Mouse (Mus musculus) kidney, adult 8-10 months (tissue): Measurements from ENCODE around the gene Vps37c.

Source experiments
- DNase-seq, 2 experiments: peaks; one replicate each; pipeline ENCODE4 v3.0.0; 2022

Gene Vps37c

DNA sequence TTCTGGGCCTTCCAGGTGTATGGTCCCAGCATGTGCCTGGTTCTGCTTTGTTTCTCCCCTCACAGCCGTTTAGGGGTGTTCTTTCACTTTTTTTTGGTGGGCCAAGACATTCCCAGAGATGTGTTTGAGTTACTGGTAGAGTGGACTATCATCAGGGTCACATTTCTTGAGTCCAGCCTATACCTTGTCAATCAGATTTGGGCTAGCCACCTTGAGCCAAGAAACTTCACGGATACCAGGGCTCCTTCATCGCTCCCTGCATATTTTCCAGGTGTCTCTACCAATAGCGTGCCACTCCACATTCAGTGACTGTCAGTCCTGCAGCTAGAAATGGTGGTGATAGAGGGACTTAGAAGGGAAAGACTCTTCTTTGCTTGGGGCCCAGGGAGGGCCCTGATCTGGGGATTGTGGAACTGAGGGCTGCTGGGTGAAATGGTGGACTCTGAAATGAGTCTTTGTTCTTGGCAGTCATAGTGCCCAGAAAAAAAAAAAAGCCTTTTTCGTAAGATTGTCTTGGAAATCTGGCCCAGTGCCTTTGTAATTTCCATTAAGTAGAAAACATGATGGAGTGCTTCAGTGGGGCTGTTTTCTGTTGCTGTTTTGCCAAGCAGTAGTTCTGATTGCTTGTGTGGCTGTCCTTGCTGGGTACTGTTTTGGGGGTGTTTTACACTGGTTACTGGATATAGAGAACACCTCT, 1.1 kb downstream of the Vps37c start:
- DNase-seq: no peak

DNA sequence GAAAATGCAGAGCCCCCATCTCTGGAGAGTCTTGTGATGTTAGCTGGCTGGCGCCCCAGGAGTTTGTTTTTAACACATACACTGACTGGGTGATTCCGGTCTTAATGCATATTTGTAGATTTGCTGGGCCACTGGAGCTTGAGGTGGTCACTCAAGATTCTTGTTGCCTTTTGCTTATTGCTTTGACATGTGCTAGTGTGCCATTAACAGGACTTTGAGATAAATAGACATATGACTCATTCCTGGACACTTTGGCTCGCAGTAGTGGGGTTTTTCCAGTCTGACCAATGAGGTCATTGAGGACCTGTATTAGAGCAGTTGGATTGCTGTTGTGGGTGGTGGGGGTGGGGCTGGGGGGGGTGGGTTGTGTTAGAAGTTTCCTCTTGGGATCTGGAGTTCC, 1.8 kb downstream of the Vps37c start:
- peak; percentile 33 to 64 for DNase-seq

DNA sequence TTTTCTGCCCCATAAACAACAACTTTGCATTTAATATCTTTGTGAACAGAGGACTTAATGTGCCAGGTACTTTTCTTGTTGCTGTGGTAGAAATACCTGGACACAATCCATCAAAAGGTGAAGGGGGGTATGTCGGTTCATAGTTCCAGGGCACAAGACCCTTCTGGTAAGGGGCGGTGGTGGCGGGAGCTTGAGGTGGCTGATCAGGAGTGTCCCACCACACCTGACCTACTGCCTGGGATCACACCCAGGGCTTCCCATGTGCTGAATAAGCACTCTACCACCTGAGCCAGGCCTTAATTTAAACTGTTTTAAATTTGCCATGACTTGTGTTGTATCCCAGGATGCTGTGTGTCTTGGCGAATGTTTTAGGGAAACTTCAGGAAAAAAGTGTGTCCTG, 2.6 kb downstream of the Vps37c start:
- DNase-seq: no peak

DNA sequence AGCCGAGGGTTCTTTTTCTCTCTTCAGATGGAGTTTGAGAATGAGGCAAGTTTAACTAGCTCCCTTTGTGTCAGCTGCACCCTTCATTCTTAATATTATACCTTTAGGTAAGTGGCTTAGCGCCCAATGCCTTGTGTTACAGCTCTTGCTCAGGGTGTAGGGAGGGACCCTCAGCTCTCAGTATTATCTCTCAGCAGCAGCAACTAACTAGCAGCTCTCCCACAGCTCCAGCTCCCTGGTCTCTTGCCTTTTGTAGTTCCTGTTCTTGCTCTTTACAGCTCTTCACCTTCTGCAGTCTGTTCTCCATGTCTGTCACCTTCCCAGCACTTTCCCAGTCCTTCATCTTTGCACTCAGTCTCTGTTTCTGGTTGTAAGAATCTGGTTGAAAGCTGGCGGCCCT, 3.1 kb downstream of the Vps37c start:
- DNase-seq: no peak

DNA sequence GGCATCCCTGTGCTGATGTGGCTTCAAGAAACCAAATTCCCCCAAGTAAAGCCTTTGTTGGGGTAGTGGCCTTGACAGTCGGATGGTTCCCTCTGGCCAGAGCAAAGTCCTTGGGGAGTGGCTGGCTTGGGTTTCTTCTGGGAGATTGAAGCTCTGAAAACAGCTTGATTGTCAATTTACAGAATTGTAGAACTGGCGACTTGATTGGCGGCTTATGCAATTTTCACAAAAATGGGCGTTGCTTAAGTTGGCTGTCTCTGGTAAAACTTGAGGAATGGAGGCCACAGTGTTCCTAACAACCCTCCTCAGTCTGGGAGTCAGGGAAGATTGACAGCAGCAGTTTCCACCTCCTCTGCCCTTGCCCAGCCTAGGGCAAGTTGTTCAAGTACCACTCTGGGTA, 3.8 kb downstream of the Vps37c start:
- DNase-seq: peak; percentile 60 to 62

DNA sequence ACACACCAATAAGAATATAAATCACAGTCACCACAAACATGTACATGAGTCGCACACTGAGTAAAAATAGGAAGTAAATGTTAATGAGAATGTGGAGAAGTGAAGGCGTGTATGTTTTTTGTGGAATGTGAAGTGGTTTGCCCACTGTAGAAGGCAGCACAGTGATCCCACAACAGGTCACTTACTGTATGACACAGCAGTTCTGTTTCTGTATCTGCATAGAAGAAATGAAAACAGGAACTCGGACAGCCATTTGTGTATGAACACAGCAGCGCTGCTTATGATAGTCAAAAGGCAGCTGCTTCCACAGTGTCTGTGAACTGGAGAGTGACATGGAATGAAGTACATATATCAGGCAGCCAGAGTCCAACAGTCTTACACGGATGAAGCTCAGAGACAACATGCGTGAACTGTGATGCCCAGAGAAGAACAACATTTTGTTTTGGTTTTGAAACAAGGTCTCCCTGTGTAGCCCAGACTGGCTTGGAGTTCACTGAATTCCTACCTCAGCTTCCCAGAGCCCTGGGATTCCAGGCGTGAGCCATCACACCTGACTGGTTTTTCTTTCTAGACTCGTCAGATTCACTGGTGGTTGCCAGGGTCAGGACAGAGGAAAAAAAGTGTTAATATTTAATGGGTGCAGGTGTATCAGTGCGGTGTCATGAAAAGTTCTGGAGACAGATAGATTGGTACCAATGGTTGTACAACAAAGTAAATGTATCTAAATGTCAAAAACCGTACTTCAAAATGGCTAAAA, 5.6 kb downstream of the Vps37c start:
- peak; percentile 44 to 45 for DNase-seq

DNA sequence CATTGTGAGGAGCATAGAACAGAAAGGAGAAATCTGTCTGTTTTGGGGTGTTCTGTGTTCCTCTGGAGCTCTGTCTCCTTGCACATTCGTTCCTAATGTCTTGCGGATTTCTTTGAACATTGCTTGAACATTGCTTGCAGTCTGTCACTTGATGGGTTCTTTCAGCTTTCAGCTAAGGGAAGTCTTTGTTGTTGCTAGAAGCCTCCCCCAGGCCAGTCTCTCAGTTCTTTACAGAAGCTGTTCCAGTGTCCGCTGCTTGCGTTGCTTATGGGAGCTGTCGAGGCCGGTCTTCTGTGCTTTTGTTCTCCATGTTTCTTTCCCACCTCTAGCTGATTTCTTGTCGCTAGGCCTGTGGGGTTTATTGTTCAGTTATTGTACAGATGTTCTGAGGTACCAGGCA, 7.3 kb downstream of the Vps37c start:
- no peak for DNase-seq

DNA sequence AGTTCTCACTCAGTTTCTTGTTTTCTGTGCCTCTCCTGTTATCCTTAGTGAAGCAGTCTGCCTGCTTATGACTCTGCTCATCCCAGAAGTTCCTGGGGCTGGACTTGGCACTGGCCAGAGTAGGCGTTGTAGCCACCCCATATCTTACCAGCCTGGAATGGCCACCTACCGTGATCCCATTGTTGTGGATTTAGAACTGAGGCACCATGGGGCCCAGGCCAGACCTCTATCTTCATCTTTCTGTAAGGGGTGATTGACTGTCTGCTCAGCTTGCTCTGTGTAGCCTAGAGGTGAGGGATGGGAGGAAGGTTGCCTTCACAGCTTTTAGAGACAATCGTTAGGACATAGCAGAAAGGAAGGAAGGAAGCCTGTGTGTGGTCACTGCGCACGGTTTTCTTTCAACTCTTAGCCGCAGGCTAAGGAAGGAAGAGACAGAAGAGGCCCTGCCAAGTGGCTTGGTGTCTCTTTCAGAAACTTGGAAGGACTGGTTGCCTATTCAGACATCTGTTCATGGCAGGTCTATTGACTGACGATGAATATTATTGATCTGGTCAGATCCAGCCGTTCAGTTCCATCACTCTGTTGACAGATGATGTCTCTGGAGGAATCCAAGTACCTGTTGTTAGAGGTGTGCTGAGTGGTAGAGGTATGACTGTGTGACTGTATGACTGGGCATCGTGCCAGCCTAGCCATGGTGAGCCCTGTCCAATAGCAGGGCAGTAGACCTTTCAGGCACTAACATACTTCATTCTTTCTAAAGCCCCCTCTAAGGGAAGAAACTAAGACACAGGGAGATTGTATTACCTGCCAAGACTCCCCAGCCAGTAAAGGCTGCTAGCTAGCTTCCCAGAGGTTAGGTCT, 9.8 kb downstream of the Vps37c start:
- no peak for DNase-seq

DNA sequence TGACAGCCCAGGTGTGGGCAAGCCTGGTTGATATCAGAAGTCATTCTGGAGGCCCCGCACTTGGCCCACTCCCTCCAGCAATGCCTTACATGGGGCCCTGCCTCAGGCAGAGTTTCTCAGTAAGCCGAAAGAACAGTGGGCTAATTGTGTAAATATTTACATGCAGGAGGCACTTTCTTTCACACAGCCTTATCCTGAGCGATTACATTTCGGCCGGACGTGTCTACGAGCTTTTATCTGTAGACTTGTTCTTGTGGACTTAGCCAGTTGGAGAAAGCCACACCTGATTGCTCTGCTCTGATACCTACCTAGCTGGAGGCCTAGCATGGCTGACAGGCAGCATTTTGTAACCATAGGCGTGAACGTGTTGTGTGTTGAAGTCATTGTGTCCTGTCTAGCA, 11.3 kb downstream of the Vps37c start:
- no peak for DNase-seq

DNA sequence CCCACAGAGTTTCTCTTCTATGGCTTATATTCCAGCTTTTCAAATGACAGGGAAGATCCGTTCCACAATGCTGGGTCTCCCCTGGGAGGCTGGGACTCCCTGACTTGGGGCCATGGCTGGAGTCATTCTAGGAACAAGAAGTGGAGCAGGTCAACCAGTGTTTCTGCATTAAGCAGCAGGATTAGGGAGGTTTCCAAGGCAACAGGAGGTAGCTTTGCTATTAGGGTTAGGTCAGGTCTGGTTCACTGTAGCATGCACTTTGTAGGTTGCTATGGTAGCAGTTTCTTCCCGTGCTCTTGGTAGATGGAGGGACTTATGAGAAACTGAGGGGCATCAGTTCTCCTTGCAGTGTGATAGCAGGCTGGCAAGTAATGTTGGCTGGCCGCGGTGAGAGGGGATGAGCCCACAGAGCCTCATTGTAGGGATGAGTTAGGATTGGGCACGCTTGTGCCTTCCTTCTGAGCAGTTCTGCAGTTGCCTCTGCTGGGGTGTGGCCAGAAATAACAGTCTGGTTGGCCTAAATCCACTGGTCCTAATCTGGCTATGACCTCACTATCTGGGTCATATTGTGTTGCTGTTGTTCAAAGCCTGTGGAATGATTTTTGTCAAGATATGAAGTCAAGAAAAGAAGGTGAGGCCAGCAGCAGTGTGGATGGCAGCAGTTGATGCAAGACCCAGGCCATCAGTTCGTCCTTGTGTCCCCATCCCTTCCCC, 12.6 kb downstream of the Vps37c start:
- DNase-seq: no peak

DNA sequence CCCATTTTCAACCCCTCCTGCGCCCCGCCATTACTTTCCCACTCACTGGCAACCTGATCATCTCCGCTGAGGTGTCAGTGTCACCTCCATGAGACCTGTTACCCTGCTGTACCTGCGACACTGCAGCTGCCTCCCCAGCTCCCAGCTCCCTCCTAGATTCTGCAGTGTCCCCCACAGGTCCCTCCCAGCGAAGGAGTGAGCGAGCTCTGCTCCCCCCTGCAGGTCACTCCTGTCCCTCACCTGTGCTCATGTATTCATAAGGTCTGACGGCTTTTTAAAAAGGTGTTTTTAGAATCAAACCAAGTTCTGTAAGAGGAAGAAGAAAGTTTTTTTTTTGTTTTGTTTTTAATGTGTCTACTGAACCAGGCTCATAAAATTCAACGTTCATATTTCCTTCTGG, 13.6 kb downstream of the Vps37c start:
- no peak for DNase-seq

DNA sequence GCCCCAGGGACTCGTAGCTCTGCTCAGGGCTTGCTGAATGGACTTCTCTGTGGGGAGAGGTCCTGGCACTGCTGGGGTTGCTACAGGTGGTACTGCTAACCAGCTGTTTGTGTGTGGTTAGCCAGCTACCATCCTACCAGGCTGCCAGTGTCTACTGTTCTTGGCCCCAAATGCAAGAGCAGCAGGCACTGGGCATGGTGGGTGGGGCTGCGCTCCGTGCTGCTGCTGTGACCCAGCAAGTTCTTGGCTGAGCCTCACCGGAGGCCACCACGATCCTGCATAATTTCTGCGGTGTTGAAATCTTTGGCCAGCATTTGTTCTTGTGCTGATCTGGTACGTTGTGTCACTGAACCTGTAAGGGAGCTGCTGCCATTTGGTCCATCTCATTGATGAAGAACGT, 14.9 kb downstream of the Vps37c start:
- no peak for DNase-seq

DNA sequence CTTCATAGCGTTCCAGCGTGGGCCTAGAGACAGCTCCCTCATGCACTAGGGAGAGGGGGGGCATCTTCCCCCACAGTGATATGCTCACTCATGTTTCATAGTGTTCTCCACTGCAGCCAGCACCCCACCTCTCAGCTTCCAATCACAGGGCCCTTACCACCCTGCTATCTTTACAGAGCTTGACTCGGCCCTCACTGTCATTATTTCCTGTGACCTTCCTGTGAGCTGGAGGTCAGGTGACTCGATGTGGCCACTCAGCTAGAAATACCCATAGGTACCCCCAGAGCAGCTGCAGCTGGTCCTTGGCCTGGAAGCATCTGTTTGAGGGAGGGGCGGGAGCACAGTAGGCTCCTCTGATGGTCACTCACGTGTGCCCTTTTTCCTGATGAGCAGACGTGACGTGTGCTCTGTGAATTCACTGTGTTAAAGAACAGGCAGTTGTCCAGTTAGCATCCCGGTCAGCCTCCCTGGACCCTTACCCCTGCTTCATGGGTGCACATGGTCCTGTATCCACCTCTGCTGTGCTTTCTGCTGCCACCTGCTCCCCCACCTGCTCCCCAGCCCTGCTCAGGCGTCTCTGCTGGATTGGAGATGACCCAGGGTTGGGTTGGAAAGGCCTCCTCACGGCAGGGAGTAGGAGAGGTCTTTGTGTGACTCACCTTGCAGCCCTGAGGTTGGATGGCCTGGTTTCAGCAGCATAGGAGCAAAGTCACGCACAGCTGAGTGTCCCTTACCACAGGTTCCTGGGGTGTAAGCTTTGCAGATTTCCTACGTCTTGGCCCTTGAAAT, 18.7 kb downstream of the Vps37c start:
- DNase-seq: no peak

DNA sequence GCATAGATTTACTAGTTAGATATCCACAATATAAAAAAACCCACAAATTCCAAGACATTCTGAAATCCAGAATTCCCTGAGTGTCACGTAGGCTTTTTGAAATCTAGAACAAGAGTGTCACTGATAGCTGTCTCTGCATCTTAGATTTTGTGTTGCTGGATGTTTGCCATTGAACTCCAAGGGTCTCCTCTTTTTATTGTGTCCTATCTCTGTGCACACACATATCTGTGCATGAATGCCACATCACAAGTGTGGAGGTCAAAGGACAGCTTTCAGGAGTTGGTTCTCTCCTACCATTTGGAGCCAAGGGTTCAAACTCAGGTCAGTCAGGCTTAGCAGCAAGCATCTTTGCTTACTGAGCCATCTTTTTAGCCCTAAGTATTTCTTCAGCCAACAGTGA, 19.3 kb downstream of the Vps37c start:
- no peak for DNase-seq

DNA sequence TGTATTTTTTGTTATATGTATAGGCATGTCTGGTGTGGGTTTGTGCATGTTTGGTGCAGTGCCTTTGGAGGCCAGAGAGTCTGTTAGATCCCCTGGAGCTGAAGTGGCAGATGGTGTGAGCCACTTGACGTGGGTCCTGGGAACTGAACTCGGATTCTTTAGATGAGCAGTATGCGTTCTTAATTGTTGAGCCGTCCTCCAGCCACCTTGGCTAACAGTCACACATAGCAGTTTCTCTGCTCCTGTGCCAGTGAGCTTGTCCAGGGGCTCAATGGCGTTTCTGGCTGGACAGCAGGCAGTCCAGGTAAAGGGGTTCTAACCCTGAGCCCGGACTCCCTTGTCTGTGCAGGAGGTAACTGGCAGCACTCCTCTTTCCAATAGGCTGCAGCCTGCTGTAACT, 20.4 kb downstream of the Vps37c start:
- no peak for DNase-seq

DNA sequence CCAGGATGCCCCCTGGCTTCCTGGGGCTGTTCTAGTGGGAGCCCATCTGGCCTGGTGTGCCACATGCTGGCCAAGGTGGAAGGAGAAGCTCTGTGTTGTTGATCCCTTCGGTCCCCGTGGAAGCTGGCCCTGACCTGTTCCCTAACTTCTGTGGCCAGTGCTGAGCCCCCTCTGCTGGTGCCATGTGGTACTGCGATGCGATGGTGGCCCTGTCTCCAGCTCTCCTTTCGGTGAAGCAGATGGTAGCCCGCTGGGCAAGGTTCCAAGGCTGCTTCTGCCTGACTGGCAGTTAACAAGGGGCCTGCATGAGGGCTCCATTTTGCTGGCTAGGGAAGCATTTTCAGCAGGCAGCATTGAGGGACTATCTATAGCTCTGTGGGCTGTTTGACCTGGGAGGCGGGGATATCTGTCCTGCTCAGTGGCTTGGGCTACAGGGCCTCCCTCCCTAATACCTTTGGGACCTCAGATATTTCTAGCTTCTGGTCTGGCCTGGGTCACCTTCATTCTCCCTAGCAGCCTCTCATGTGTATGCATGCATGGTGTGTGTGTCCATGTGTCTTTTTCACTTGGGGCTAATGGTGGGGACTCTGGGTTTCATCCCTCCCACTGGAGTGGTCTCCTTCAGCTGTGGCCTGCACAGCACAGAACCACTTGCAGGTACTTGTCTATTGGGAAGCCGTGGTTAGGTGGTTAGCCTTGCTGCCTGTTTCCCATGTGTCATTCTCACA, 21.0 kb downstream of the Vps37c start:
- DNase-seq: peak; percentile 94 to 98

DNA sequence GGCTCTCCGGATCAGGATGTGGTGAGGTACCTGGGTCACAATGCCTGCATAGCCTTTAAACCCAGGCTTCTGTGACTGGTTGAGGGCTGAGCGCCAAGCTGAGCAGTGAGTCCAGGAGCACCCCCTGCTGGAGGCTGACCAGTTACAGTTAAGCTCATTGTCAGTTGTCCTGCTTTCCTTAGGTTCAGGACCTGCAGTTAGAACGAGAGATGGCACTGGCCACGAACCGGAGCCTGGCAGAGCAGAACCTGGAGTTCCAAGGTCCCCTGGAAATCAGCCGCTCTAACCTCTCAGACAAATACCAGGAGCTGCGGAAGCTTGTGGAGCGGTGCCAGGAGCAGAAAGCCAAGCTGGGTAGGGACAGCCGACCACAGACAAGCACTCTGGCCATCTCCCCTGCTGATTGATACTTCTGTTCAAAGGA, 21.6 kb downstream of the Vps37c start:
- peak; percentile 67 to 75 for DNase-seq

DNA sequence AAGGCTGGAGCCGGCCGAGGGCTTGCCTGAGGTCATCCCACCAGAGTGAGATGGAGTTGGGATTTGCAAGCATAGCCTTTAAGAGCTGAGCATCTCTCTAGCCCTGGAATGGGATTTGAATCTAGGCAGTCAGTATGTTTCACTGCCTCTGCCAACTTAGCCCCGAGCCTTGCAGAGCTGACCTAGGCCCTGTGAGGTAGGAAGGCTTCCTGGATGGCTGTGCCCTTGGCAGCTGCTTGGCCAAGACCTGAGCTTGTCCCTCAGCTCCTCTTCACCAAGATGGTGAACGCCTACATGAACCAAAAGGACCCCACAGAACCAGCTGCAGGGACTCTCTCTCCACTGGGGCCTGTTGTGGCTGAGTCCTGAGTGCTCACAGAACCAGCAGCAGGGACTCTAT, 22.2 kb downstream of the Vps37c start:
- no peak for DNase-seq

DNA sequence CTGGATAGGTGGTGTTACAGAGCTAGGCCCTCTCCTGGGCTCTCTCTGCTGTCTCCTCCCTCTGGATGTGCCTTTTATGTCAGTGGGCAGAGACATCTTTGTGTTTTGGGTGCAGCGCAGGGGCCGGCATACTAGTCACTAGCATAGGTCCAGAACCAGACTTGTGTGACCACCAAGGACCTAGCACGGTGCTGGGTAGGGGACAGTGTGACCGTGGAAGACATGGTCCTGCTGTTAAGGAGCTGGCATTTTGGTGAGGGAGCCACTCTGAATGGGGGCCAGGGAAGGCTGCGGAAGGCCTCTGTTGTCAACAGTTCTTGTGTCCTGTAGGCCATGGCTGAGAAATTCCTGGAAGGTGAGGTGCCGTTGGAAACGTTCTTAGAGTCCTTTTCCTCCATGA, 23.7 kb downstream of the Vps37c start:
- DNase-seq: no peak

DNA sequence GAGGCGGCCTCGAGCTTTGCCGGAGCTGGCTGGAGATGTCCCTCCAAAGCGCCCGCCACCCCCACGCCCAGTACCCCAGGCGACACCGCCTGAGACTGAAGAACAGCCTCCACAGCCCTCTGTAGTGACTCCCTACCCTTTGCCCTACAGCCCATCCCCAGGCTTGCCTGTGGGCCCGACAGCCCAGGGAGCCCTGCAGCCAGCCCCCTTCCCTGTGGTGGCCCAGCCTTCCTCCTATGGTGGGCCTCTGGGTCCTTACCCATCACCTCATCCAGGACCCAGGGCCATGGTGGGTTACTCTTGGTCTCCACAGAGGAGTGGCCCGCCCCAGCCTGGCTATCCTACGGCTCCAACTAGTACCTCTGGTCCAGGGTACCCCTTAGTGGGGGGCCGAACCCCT, 24.1 kb downstream of the Vps37c start:
- DNase-seq: no peak

DNA sequence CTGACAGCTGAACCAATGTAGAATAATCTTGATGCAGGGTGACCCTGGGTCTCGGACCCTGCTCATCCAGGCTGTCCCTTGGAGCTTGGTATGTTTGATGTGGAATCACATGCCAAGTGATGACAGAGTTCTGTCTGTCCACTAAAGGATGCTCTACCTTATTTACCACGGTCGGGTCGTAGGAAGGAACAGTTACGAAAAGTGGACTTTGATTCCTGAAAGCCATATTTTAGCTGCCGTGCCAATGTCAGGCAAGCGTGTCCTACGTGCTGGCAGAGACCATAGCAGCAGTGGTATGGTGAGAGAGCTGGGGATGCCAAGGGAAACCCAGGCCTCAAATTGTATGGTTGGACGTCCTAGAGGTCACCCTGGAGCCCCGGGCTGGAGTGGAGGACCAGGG, 25.0 kb downstream of the Vps37c start:
- no peak for DNase-seq

DNA sequence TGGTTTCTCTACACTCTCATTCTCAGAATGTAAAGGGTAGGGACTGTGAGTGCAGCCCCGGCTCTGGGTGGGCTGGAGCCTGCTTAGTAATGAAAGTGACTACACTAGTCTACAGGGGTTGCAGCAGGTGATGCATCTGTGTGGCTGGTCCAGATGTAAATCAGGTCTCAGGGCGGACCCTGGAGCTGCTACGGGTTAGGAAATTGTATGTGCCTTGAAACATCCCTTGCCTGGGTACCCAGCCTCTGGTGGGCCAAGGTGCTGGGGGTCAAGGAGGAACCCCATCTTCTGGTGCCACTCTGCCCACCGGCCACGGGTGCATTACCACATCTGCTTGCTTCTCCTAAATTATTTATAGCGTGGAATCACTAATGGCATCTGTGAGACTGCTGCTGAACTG, 25.6 kb downstream of the Vps37c start:
- DNase-seq: no peak
